Mouse (Mus musculus) stomach, embryonic 16.5 days (tissue): Measurements from ENCODE around the gene Smarce1. TPM values are rescaled to one million over a fixed set of nuclear protein-coding genes. Genes with fewer than 3 reads are reported as not detected.

Experiments used
- ATAC-seq: fragments of 200-750 bp; cut with Nextera tagmentation; 2 replicates; pipeline ENCODE4 v1.8.0; 2017; ENCODE audit warnings: moderate number of reproducible peaks, moderate TSS enrichment; ENCODE audit not compliant: insufficient read depth, low FRiP score
- H3K27ac ChIP-seq: fragments of 300-500 bp; sonication (generic); 2 replicates; pipeline ENCODE4 v1.5.1; 2014; ENCODE audit warnings: low read length
- H3K27me3 ChIP-seq: fragments of 300-500 bp; sonication (generic); 2 replicates; pipeline ENCODE4 v1.6.1; 2014; ENCODE audit warnings: low read length, control low read depth, mixed read lengths; ENCODE audit not compliant: control insufficient read depth, insufficient read depth
- H3K36me3 ChIP-seq: fragments of 300-500 bp; sonication (generic); 2 replicates; pipeline ENCODE4 v1.6.1; 2014; ENCODE audit warnings: low read length; ENCODE audit not compliant: control insufficient read depth, insufficient read depth
- H3K4me1 ChIP-seq: fragments of 300-500 bp; sonication (generic); 2 replicates; pipeline ENCODE4 v1.6.1; 2014; ENCODE audit warnings: low read length, control low read depth, mixed read lengths; ENCODE audit not compliant: control insufficient read depth, insufficient read depth
- H3K4me2 ChIP-seq: fragments of 300-500 bp; sonication (generic); 2 replicates; pipeline ENCODE4 v1.6.1; 2014; ENCODE audit warnings: low read depth, low read length, mixed read lengths
- H3K4me3 ChIP-seq: fragments of 300-500 bp; sonication (generic); replicated peaks from 2 replicates; pipeline ENCODE4 v1.5.1; 2014; ENCODE audit warnings: mild to moderate bottlenecking, low read length
- H3K9ac ChIP-seq: fragments of 300-500 bp; sonication (generic); 2 replicates; pipeline ENCODE4 v1.6.1; 2014; ENCODE audit warnings: low read length
- H3K9me3 ChIP-seq: fragments of 300-500 bp; sonication (generic); replicated peaks from 2 replicates; pipeline ENCODE4 v1.6.1; 2016; ENCODE audit warnings: low read length, control low read depth; ENCODE audit not compliant: control insufficient read depth
- WGBS: fragments of 180-500 bp; shearing (Covaris S2); extraction: QIAGEN DNeasy Blood & Tissue Kit; methylation state at CpG from one replicate; pipeline ENCODE4 v1.1.7; 2014; 5-methylcytosine and 5-hydroxymethylcytosine counted together
- polyA plus RNA-seq: library from polyadenylated mRNA; unstranded; fragments of >200 nt; fragmentation: Nextera tagmentation; extraction: Ambion mirVana; gene quantifications from 2 replicates; pipeline ENCODE4 v1.2.1, GENCODE M21; 2015

Smarce1 gene
- polyA plus RNA-seq, 1 experiment from 2014 or later, result 177 TPM

GRCm38 (mm10) chr11:99243200-99243819, 12.5 kb upstream of the Smarce1 start:
- 39% methylated on average over 3 of the region's 3 CpGs for WGBS
- no peaks in the 10 kb centered on the region for H3K36me3 ChIP-seq
- ATAC-seq, result no peak
- H3K27ac ChIP-seq, result no peak overlapping the region
- peak overlapping the region; percentile 33; the same call in 1 of the 2 replicates for H3K4me3 ChIP-seq
- H3K9me3 ChIP-seq, result no peaks in the 10 kb centered on the region
- H3K4me2 ChIP-seq, result peak overlapping the region; percentile 46
- no peaks in the 10 kb centered on the region for H3K27me3 ChIP-seq
- peak overlapping the region; percentile 59; the same call in 1 of the 2 replicates for H3K9ac ChIP-seq
- no peaks in the 10 kb centered on the region for H3K4me1 ChIP-seq

- no peak for ATAC-seq
- H3K9me3 ChIP-seq, result no peaks in the 10 kb centered on the region
These were observed 11.2 kb upstream of the Smarce1 start for GRCm38 (mm10) chr11:99242056-99242455.

DNA sequence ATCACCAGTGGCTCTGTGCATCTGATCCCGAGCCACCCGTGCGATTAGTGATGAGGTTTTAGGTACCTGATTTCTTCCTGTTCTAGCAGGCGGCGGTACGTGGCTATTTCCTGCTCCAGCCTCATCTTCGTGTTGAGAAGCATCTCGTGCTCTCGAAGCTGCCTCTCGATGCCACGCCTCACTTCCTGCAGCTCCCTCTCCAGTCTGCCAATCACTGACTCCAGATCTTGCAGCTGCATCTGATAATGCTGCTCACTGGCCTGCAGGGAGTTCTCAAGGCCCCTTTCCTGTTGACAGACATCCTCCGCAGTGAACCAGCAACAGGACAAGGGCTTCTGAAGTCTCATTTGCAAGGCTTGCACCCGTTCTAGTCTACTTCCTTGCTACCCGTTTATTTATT, 7.7 kb upstream of the Smarce1 start:
- H3K36me3 ChIP-seq, result no peaks in the 10 kb centered on the region
- no peak for ATAC-seq
- H3K4me1 ChIP-seq, result no peaks in the 10 kb centered on the region
- H3K9ac ChIP-seq, result no peak overlapping the region
- no peak overlapping the region for H3K4me2 ChIP-seq
- H3K4me3 ChIP-seq, result no peak overlapping the region
- 57% methylated on average over 14 of the region's 14 CpGs for WGBS
- H3K9me3 ChIP-seq, result no peaks in the 10 kb centered on the region
- no peaks in the 10 kb centered on the region for H3K27me3 ChIP-seq
- H3K27ac ChIP-seq, result no peak overlapping the region

More at GRCm38 (mm10) chr11:99242056-99242455, 11.2 kb upstream of the Smarce1 start:
- H3K4me2 ChIP-seq, result no peak overlapping the region
- H3K36me3 ChIP-seq, result no peaks in the 10 kb centered on the region
- 70% methylated on average over 5 of the region's 5 CpGs for WGBS
- no peak overlapping the region for H3K27ac ChIP-seq
- H3K9ac ChIP-seq, result no peak overlapping the region
- no peaks in the 10 kb centered on the region for H3K27me3 ChIP-seq
- H3K4me1 ChIP-seq, result no peaks in the 10 kb centered on the region
- H3K4me3 ChIP-seq, result no peak overlapping the region

DNA sequence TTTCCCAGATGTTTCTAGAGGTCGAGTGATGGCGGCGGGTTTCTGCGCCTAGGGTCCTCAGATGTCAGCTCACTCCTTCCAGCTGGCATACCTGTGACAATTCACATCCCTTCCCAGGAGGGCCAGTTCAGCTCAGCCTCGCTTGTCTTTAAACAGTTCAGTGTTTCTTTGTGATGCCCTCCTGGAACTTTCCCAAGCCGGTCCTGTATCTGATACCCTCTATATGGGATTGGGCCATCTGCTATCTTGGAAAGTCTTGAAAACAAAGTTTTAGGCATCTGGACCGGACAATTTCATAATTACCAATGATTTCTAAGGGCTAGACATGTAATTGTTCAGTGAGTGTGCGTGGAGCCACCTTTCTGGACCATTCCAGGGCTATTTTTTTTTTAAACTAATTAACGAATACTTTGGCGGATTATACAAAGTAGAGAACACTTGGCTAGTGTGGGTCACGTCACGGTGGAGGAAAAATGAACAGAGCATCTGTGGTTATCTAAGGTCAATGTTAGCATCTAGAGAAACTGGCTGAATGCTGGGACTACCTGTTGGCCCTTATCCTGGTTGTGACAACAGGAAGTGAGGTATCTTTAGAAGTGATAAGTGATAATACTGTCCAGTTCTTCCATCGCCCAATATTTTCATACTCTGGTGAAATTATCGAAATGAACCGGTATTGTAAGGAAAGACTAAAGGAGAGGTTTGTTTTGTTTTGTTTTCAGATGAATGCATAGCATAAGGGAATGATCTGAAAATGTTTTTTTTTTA, 416 bp upstream of the Smarce1 start:
- peaks cover 3% of the 10 kb centered on the region; the same call in 1 of the 2 replicates for H3K4me1 ChIP-seq
- H3K4me2 ChIP-seq, result peak overlapping the region; percentile 60
- no peaks in the 10 kb centered on the region for H3K36me3 ChIP-seq
- peak overlapping the region; percentile 98 for H3K9ac ChIP-seq
- H3K27me3 ChIP-seq, result no peaks in the 10 kb centered on the region
- H3K27ac ChIP-seq, result peak overlapping the region; percentile 99
- 17% methylated on average over 15 of the region's 15 CpGs for WGBS
- peak overlapping the region; percentile 90 for H3K4me3 ChIP-seq
- peak; percentile 26; the same call in 1 of the 2 replicates for ATAC-seq
- H3K9me3 ChIP-seq, result no peaks in the 10 kb centered on the region

- Histone ChIP-seq H3K9me3 (no peaks in the 10 kb centered on the region), H3K9ac (peak overlapping the region; percentile 98), H3K4me3 (peak overlapping the region; percentile 90), H3K36me3 (no peaks in the 10 kb centered on the region), H3K4me1 (peaks cover 3% of the 10 kb centered on the region; the same call in 1 of the 2 replicates), H3K4me2 (peak overlapping the region; percentile 85), H3K27me3 (no peaks in the 10 kb centered on the region), H3K27ac (peak overlapping the region; percentile 99)
- WGBS, result 0% methylated on average over 31 of the region's 31 CpGs
- peak; percentile 75; the same call in 1 of the 2 replicates for ATAC-seq
These were observed 1.1 kb downstream of the Smarce1 start for GRCm38 (mm10) chr11:99229641-99230260.

GRCm38 (mm10) chr11:99226298-99226697, 4.5 kb downstream of the Smarce1 start:
- peaks cover 3% of the 10 kb centered on the region; the same call in 1 of the 2 replicates for H3K4me1 ChIP-seq
- no peaks in the 10 kb centered on the region for H3K27me3 ChIP-seq
- peaks cover 6% of the 10 kb centered on the region; the same call in 1 of the 2 replicates for H3K36me3 ChIP-seq
- H3K4me3 ChIP-seq, result no peak overlapping the region
- WGBS, result 70% methylated on average over 5 of the region's 5 CpGs
- no peak overlapping the region for H3K27ac ChIP-seq
- H3K9ac ChIP-seq, result no peak overlapping the region
- no peaks in the 10 kb centered on the region for H3K9me3 ChIP-seq
- no peak overlapping the region for H3K4me2 ChIP-seq
- ATAC-seq, result no peak

- 73% methylated on average over 5 of the region's 5 CpGs for WGBS
- Histone ChIP-seq H3K4me1 (no peaks in the 10 kb centered on the region), H3K9me3 (no peaks in the 10 kb centered on the region), H3K4me2 (no peak overlapping the region), H3K27me3 (no peaks in the 10 kb centered on the region), H3K9ac (no peak overlapping the region), H3K27ac (no peak overlapping the region), H3K36me3 (peaks cover 16% of the 10 kb centered on the region), H3K4me3 (no peak overlapping the region)
- ATAC-seq, result no peak
These were observed 7.5 kb downstream of the Smarce1 start for GRCm38 (mm10) chr11:99223310-99223709.

DNA sequence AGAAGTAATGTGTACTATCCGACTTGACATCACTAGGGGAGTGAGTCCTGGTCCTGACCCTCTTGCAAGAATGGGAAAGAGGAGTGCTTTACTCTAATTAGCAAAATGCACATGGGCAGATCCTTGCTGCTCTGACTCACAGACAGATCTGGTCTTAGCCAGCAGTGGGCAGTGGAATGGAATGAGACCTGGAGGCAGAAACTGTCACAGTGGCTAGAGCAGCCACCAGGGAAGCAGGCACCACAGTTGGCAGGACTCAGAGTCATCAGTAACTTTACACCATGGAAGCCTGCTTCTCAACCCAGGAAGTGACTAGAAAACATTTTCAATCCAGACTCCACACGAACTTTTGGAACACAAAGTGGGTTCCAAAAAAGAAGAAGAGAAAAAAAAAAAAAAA, 9.0 kb downstream of the Smarce1 start:
- no peak overlapping the region for H3K4me2 ChIP-seq
- no peak overlapping the region for H3K27ac ChIP-seq
- no peak overlapping the region for H3K9ac ChIP-seq
- H3K4me3 ChIP-seq, result no peak overlapping the region
- no peak for ATAC-seq
- H3K9me3 ChIP-seq, result no peaks in the 10 kb centered on the region
- H3K4me1 ChIP-seq, result no peaks in the 10 kb centered on the region
- H3K27me3 ChIP-seq, result no peaks in the 10 kb centered on the region
- H3K36me3 ChIP-seq, result peaks cover 28% of the 10 kb centered on the region
- 67% methylated on average over 2 of the region's 2 CpGs for WGBS
